Mouse (Mus musculus): ENCODE measurements around the gene Cyp1b1. TPM values are rescaled to one million over a fixed set of nuclear protein-coding genes. Genes with fewer than 3 reads are reported as not detected.

Cyp1b1 gene
- polyA plus RNA-seq, 1 experiment from 2014 or later = 5.1 TPM

DNA sequence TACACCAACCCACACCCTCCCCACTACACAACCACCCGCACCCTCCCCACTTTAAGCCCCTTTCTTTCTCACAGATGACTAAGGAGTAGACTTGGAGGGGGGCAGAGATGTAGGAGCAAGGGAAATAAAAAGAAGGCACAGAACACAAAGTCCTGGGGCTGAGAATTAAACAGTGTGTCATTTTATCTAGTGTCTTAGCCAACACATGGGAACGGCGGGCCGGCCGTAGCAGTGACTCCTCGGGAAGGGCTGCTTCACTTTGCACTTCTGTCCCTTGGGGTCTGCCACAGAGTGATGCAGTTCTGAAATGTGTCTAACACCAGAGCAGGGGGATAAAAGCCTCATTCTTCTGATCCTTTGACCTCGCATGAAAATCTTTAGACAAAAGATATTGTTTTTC, 5.8 kb upstream of the Cyp1b1 start:
- H3K4me2 ChIP-seq (ENCODE audit: low read depth, low read length) = no peak overlapping the region
- no peaks in the 10 kb centered on the region for H3K9me3 ChIP-seq (ENCODE audit: control insufficient read depth, low read length)
- H3K4me3 ChIP-seq (ENCODE audit: low read length) = no peak overlapping the region
- H3K27ac ChIP-seq (ENCODE audit: low read length) = no peak overlapping the region
- ATAC-seq (ENCODE audit: low read depth) = no peak
- 53% methylated on average over 7 of the region's 7 CpGs for WGBS
- no peaks in the 10 kb centered on the region for H3K36me3 ChIP-seq (ENCODE audit: control insufficient read depth, insufficient read depth, low read length)
- H3K4me1 ChIP-seq (replicated peaks; ENCODE audit: control insufficient read depth, insufficient read depth, low read length) = no peaks in the 10 kb centered on the region; the same call in 1 of the 2 replicates
- no peak overlapping the region for H3K9ac ChIP-seq (ENCODE audit: low read length)
- H3K27me3 ChIP-seq (ENCODE audit: control insufficient read depth, insufficient read depth, low read depth, low read length) = no peaks in the 10 kb centered on the region

DNA sequence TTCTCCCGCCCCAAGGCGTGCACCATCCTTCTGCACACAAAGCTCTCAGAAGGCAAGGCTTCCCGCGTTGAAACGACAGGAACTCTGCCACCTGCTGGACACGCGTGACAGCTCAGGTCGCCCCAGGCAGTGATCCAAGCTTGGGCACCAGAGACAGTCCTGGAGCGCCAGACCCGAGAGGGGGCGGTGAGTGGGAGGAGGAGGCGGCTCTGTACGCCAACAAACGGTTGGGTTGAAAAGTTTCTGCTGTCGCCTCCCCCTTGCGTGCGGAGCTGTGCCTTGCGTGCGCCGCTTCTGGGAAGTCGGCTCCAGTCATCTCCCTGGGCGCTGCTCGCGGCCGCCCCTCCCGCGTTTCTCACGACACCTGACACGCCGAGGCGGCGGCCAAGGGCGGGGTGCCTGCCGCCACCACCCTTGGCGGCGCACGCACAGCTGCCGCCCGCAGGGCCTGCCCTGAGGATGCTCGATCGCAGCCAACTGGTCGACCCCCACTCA, 835 bp upstream of the Cyp1b1 start:
- peak; percentile 89 for ATAC-seq (ENCODE audit: low read depth)
- WGBS = under 1% methylated on average over 41 of the region's 42 CpGs
- peaks cover 41% of the 10 kb centered on the region for H3K27me3 ChIP-seq (ENCODE audit: control insufficient read depth, insufficient read depth, low read depth, low read length)
- H3K36me3 ChIP-seq (ENCODE audit: control insufficient read depth, insufficient read depth, low read length) = no peaks in the 10 kb centered on the region
- H3K4me1 ChIP-seq (replicated peaks; ENCODE audit: control insufficient read depth, insufficient read depth, low read length) = peaks cover 27% of the 10 kb centered on the region
- peak overlapping the region; percentile 46 for H3K4me3 ChIP-seq (ENCODE audit: low read length)
- no peaks in the 10 kb centered on the region for H3K9me3 ChIP-seq (ENCODE audit: control insufficient read depth, low read length)
- H3K27ac ChIP-seq (ENCODE audit: low read length) = no peak overlapping the region; the same call in 1 of the 2 replicates
- peak overlapping the region; percentile 48 for H3K9ac ChIP-seq (ENCODE audit: low read length)
- peak overlapping the region; percentile 79 for H3K4me2 ChIP-seq (ENCODE audit: low read depth, low read length)

DNA sequence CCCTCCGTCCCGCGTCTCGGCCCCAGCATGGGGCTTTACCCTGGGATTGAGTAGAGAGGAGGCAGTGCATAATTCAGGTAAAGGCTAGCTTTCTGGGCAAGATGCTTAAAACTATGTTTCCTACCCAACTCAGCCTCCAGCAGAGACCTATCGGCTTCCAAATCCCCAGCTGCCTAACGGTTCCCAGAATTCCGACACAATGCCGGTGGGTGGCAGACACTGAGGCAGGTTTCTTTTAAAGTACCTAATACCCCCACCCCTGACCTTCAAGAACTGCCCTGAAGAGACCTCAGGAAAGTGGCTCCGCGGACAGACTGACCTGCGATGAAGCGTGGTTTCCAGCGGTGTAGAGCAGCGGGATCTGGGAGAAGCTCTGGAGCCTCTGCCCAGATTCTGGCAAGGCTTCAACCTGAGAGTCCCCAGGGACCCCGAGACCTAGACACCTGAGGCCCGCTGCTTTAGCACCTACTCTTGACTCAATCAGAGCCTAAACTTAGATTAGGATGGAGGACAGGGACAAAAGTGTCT, 429 bp downstream of the Cyp1b1 start:
- H3K36me3 ChIP-seq (ENCODE audit: control insufficient read depth, insufficient read depth, low read length) = no peaks in the 10 kb centered on the region
- peak overlapping the region; percentile 49; the same call in 1 of the 2 replicates for H3K9ac ChIP-seq (ENCODE audit: low read length)
- H3K27me3 ChIP-seq (ENCODE audit: control insufficient read depth, insufficient read depth, low read depth, low read length) = peaks cover 48% of the 10 kb centered on the region
- H3K9me3 ChIP-seq (ENCODE audit: control insufficient read depth, low read length) = no peaks in the 10 kb centered on the region
- under 1% methylated on average over 16 of the region's 16 CpGs for WGBS
- H3K4me3 ChIP-seq (ENCODE audit: low read length) = peak overlapping the region; percentile 46
- no peak overlapping the region for H3K27ac ChIP-seq (ENCODE audit: low read length)
- no peak for ATAC-seq (ENCODE audit: low read depth)
- H3K4me1 ChIP-seq (replicated peaks; ENCODE audit: control insufficient read depth, insufficient read depth, low read length) = peaks cover 27% of the 10 kb centered on the region
- peak overlapping the region; percentile 79 for H3K4me2 ChIP-seq (ENCODE audit: low read depth, low read length)

DNA sequence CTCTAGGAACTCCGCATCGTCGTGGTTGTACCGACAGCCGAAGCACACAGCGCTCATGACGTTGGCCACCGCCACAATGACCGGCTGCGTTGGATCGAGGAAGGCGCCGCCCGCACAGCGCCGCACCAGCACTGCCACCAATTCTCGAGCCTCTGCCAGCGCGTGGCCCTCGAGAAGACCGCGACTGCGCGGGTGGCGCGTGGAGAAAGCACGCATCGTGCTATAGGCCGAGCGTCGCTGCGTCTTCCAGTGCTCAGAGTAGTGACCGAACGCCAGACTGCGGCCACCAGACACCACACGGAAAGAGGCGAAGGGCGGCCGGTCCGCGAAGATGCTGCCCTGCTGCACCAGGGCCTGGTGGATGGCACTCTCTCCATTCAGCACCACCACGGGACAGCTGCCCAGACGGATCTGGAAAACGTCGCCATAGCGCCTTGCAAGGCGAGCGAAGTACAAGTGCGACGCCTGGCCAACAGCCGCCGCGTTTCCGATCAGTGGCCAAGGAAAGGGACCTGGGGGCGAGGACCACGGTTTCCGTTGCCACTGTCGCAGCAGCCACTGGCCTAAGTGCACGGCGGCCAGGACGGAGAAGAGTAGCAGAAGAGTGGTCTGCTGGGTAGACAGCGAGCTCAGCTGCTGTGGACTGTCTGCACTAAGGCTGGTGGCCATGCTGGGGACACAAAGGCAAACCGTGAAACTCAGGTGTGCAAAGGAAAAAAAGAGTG, 1.1 kb downstream of the Cyp1b1 start:
- Histone ChIP-seq H3K9me3 (ENCODE audit: control insufficient read depth, low read length) (no peaks in the 10 kb centered on the region), H3K27me3 (ENCODE audit: control insufficient read depth, insufficient read depth, low read depth, low read length) (peaks cover 48% of the 10 kb centered on the region), H3K4me3 (ENCODE audit: low read length) (peak overlapping the region; percentile 46), H3K36me3 (ENCODE audit: control insufficient read depth, insufficient read depth, low read length) (no peaks in the 10 kb centered on the region), H3K4me1 (replicated peaks; ENCODE audit: control insufficient read depth, insufficient read depth, low read length) (peaks cover 27% of the 10 kb centered on the region), H3K4me2 (ENCODE audit: low read depth, low read length) (peak overlapping the region; percentile 79), H3K9ac (ENCODE audit: low read length) (peak overlapping the region; percentile 49), H3K27ac (ENCODE audit: low read length) (no peak overlapping the region)
- WGBS = under 1% methylated on average over 63 of the region's 63 CpGs
- 0 out of 2 replicates have a peak, but pooled peaks have one; percentile 13 for ATAC-seq (ENCODE audit: low read depth)

DNA sequence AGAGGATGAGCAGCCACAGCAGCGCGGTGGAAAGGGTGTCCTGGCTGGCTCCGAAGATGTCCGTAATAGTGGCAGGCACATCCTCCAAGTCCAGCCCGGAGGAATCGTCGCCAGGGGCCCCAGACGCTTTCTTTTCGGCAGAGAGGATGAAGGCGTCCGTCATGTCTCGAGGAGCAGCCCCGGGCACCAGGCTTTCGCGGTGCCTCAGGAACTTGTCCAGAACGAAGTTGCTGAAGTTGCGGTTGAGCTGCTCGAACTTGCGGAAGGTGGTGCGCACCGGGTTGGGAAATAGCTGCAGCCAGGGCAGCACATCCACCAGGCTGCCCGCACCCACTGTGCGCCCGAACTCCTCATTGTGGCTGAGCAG, 1.6 kb downstream of the Cyp1b1 start:
- H3K4me1 ChIP-seq (replicated peaks; ENCODE audit: control insufficient read depth, insufficient read depth, low read length) = peaks cover 28% of the 10 kb centered on the region
- H3K9ac ChIP-seq (ENCODE audit: low read length) = peak overlapping the region; percentile 50
- no peaks in the 10 kb centered on the region for H3K36me3 ChIP-seq (ENCODE audit: control insufficient read depth, insufficient read depth, low read length)
- under 1% methylated on average over 24 of the region's 24 CpGs for WGBS
- H3K9me3 ChIP-seq (ENCODE audit: control insufficient read depth, low read length) = no peaks in the 10 kb centered on the region
- no peak overlapping the region for H3K27ac ChIP-seq (ENCODE audit: low read length)
- peak overlapping the region; percentile 79 for H3K4me2 ChIP-seq (ENCODE audit: low read depth, low read length)
- ATAC-seq (ENCODE audit: low read depth) = no peak
- peaks cover 48% of the 10 kb centered on the region for H3K27me3 ChIP-seq (ENCODE audit: control insufficient read depth, insufficient read depth, low read depth, low read length)
- peak overlapping the region; percentile 46 for H3K4me3 ChIP-seq (ENCODE audit: low read length)

DNA sequence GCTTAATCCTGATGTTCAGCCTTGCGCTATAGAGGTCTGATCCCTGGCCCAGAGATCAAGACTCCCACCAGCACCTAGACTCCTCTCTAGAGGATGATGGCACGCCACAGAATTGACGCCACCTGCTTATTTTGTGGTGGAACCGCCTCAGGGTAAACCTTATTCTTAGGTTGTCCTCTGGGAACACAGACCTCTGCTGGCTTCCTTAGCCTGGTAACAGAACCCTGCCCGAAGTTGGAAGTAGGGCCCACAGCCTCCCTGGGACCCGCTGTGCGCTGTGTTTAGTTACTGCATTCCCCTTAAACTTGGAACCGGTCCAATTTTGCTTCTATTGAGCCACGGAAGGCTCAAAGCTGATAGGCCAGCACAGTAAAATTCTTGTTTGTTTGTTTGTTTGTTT, 2.3 kb downstream of the Cyp1b1 start:
- H3K4me2 ChIP-seq (ENCODE audit: low read depth, low read length) = no peak overlapping the region; the same call in 1 of the 2 replicates
- H3K9ac ChIP-seq (ENCODE audit: low read length) = 0 out of 2 replicates have a peak overlapping the region, but pooled peaks have one; percentile 4
- no peak overlapping the region for H3K27ac ChIP-seq (ENCODE audit: low read length)
- H3K4me1 ChIP-seq (replicated peaks; ENCODE audit: control insufficient read depth, insufficient read depth, low read length) = peaks cover 30% of the 10 kb centered on the region
- ATAC-seq (ENCODE audit: low read depth) = no peak
- H3K4me3 ChIP-seq (ENCODE audit: low read length) = peak overlapping the region; percentile 46
- no peaks in the 10 kb centered on the region for H3K9me3 ChIP-seq (ENCODE audit: control insufficient read depth, low read length)
- no peaks in the 10 kb centered on the region for H3K36me3 ChIP-seq (ENCODE audit: control insufficient read depth, insufficient read depth, low read length)
- WGBS = 18% methylated on average over 9 of the region's 9 CpGs
- peaks cover 48% of the 10 kb centered on the region for H3K27me3 ChIP-seq (ENCODE audit: control insufficient read depth, insufficient read depth, low read depth, low read length)

DNA sequence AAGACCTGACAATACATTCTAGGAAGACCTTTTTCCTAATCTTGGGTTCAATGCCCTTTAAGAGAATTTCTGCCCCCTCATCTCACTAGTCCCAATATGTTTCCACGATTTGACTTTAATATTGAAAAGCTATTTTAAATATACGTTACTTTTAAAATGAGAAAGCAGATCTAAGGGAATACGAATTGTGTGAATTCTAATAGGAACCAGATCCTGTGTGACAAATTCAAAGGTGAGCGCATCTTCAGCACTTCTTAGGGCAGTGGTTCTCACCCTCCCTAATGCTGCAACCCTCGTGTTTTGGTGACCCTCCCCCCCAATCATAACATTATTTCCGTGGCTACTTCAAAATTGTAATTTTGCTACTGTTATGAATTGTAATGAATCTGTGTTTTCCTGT, 2.9 kb downstream of the Cyp1b1 start:
- Histone ChIP-seq H3K4me2 (ENCODE audit: low read depth, low read length) (no peak overlapping the region), H3K9me3 (ENCODE audit: control insufficient read depth, low read length) (no peaks in the 10 kb centered on the region), H3K27me3 (ENCODE audit: control insufficient read depth, insufficient read depth, low read depth, low read length) (peaks cover 48% of the 10 kb centered on the region), H3K4me3 (ENCODE audit: low read length) (no peak overlapping the region), H3K4me1 (replicated peaks; ENCODE audit: control insufficient read depth, insufficient read depth, low read length) (peaks cover 30% of the 10 kb centered on the region), H3K27ac (ENCODE audit: low read length) (no peak overlapping the region), H3K9ac (ENCODE audit: low read length) (no peak overlapping the region), H3K36me3 (ENCODE audit: control insufficient read depth, insufficient read depth, low read length) (no peaks in the 10 kb centered on the region)
- no peak for ATAC-seq (ENCODE audit: low read depth)
- 34% methylated on average over 6 of the region's 6 CpGs for WGBS

DNA sequence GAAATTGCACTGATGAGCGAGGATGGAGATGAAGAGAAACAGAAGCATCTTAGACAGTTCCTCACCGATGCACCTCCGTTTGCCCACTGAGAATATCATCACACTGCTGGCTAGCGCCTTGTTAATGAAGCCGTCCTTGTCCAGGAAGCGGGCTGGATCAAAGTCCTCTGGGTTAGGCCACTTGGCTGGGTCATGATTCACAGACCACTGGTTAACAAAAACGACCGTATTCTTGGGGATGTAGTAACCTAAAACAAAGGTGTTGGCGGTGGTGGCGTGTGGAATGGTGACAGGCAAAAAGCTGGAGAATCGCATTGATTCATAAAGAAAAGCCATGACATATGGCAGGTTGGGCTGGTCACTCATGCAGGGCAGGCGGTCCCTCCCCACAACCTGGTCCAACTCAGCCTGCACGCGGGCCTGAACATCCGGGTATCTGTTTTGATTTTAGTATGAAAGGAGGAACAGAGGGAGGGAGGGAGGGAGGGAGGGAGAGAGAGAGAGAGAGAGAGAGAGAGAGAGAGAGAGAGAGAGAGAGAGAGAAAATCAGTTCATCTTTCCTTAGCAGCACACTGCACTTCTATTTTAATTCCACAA, 4.5 kb downstream of the Cyp1b1 start:
- H3K9ac ChIP-seq (ENCODE audit: low read length) = no peak overlapping the region
- H3K27me3 ChIP-seq (ENCODE audit: control insufficient read depth, insufficient read depth, low read depth, low read length) = peaks cover 48% of the 10 kb centered on the region
- H3K36me3 ChIP-seq (ENCODE audit: control insufficient read depth, insufficient read depth, low read length) = no peaks in the 10 kb centered on the region
- H3K4me2 ChIP-seq (ENCODE audit: low read depth, low read length) = no peak overlapping the region
- H3K4me3 ChIP-seq (ENCODE audit: low read length) = no peak overlapping the region
- H3K9me3 ChIP-seq (ENCODE audit: control insufficient read depth, low read length) = no peaks in the 10 kb centered on the region
- H3K27ac ChIP-seq (ENCODE audit: low read length) = no peak overlapping the region
- peaks cover 30% of the 10 kb centered on the region for H3K4me1 ChIP-seq (replicated peaks; ENCODE audit: control insufficient read depth, insufficient read depth, low read length)
- no peak for ATAC-seq (ENCODE audit: low read depth)
- 32% methylated on average over 15 of the region's 15 CpGs for WGBS

DNA sequence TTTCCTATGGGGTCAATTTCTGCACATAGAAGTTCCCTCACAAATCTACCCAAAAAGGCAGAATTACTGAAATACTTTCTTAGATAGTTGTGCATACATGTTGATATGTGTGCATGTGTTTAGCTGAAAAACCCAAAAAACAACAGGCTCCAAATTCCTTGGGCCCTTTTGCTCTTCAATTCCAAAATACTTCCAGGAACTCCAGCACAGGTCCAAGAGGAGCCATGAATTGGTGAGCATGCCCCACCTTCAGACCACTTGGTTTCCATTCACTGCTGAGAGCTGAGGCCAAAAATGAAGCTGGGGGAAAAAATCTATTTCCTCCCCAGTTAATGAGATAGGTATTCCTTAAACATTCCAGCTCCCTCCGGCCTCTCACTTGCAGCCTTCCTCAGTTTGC, 5.1 kb downstream of the Cyp1b1 start:
- no peak overlapping the region for H3K4me2 ChIP-seq (ENCODE audit: low read depth, low read length)
- peaks cover 24% of the 10 kb centered on the region for H3K4me1 ChIP-seq (replicated peaks; ENCODE audit: control insufficient read depth, insufficient read depth, low read length)
- H3K27ac ChIP-seq (ENCODE audit: low read length) = no peak overlapping the region
- no peak overlapping the region for H3K4me3 ChIP-seq (ENCODE audit: low read length)
- no peak for ATAC-seq (ENCODE audit: low read depth)
- H3K27me3 ChIP-seq (ENCODE audit: control insufficient read depth, insufficient read depth, low read depth, low read length) = peaks cover 42% of the 10 kb centered on the region
- no peaks in the 10 kb centered on the region for H3K36me3 ChIP-seq (ENCODE audit: control insufficient read depth, insufficient read depth, low read length)
- H3K9ac ChIP-seq (ENCODE audit: low read length) = no peak overlapping the region
- 75% methylated on average over 1 of the region's 1 CpGs for WGBS
- no peaks in the 10 kb centered on the region for H3K9me3 ChIP-seq (ENCODE audit: control insufficient read depth, low read length)
